Mouse (Mus musculus): ENCODE measurements at regions not wholly inside any gene's neighbourhood (a gene's known extent, or its start where the extent isn't known, plus 50 kb on each side); places are given as distances from the start of the nearest gene placed in this dataset.
A peak's percentile ranks its signal among the peaks of the same experiment; 100 is the strongest.

- intact Hi-C loops (cut with DNase I): loop anchor here (5.0 kb wide), 2 partner anchors 150 to 1140 kb away; no protein-coding TSS in a partner anchor
- Histone ChIP-seq H3K79me2 (replicated peaks; ENCODE audit: control insufficient read depth, insufficient read depth, low read length) (no peaks in the 10 kb centered on the region), H3K4me3 (0 out of 2 replicates have a peak overlapping the region, but pooled peaks have one; percentile 13), H3K36me3 (ENCODE audit: control insufficient read depth, insufficient read depth, low read length) (no peaks in the 10 kb centered on the region), H3K4me1 (ENCODE audit: control insufficient read depth, insufficient read depth, low read length) (no peaks in the 10 kb centered on the region), H3K9ac (ENCODE audit: low read depth, low read length) (no peak overlapping the region), H3K27ac (no peak overlapping the region), H3K27me3 (ENCODE audit: control insufficient read depth, insufficient read depth, low read length) (no peaks in the 10 kb centered on the region)
- DNase-seq: peak; percentile 15 to 34
- WGBS: 2% methylated on average over 12 of the region's 12 CpGs
- TF ChIP-seq CTCF (IDR thresholded peaks at IDR 0.05) (peak; percentile 79), EP300 (IDR thresholded peaks at IDR 0.05; ENCODE audit: insufficient read depth, low read depth, low read length) (no peak)
Measured at GRCm38 (mm10) chr11:40927168-40927567, 172.1 kb upstream of the Ccng1 start.

DNA sequence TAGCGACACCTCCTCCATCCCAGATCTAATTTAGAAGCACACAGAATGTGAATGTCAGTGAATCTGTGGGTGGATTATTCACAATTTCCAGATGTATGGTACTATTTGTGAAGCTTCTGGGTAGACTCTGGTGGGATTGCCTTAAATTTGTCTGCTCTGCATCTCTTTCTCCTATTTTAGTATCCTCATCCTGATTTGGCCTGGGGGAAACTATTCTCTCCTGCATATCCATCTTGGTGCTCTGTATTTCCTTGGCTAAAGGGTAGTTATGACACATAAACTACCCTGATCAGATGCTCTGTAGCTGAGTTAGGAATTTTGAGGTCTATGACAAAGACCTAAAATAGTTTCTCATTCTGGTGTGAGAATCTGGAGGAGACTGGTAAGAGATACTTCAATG is 136.4 kb upstream of the Ccng1 start:
- no peaks in the 10 kb centered on the region for H3K27me3 ChIP-seq (ENCODE audit: control insufficient read depth, insufficient read depth, low read length)
- WGBS: 95% methylated on average over 1 of the region's 1 CpGs
- no peak overlapping the region for H3K4me3 ChIP-seq
- H3K79me2 ChIP-seq (replicated peaks; ENCODE audit: control insufficient read depth, insufficient read depth, low read length): no peaks in the 10 kb centered on the region
- H3K27ac ChIP-seq: no peak overlapping the region
- H3K36me3 ChIP-seq (ENCODE audit: control insufficient read depth, insufficient read depth, low read length): no peaks in the 10 kb centered on the region
- no peak for DNase-seq
- no peak for TF ChIP-seq POLR2A (IDR thresholded peaks at IDR 0.05; ENCODE audit: insufficient read depth, low read depth, low read length)
- no peak for TF ChIP-seq EP300 (IDR thresholded peaks at IDR 0.05; ENCODE audit: insufficient read depth, low read depth, low read length)
- no peak for TF ChIP-seq CTCF (IDR thresholded peaks at IDR 0.05)
- intact Hi-C loops (cut with DNase I): no loop called here
- H3K4me1 ChIP-seq (ENCODE audit: control insufficient read depth, insufficient read depth, low read length): no peaks in the 10 kb centered on the region
- H3K9ac ChIP-seq (ENCODE audit: low read depth, low read length): no peak overlapping the region

- Histone ChIP-seq H3K4me1 (ENCODE audit: control insufficient read depth, insufficient read depth, low read length) (no peaks in the 10 kb centered on the region), H3K9ac (ENCODE audit: low read depth, low read length) (no peak overlapping the region), H3K79me2 (replicated peaks; ENCODE audit: control insufficient read depth, insufficient read depth, low read length) (no peaks in the 10 kb centered on the region), H3K27ac (no peak overlapping the region), H3K27me3 (ENCODE audit: control insufficient read depth, insufficient read depth, low read length) (no peaks in the 10 kb centered on the region), H3K36me3 (ENCODE audit: control insufficient read depth, insufficient read depth, low read length) (no peaks in the 10 kb centered on the region), H3K4me3 (no peak overlapping the region)
- DNase-seq: no peak
- intact Hi-C loops (cut with DNase I): no loop called here
- WGBS: 72% methylated on average over 5 of the region's 5 CpGs
- no peak for TF ChIP-seq EP300 (IDR thresholded peaks at IDR 0.05; ENCODE audit: insufficient read depth, low read depth, low read length)
- no peak for TF ChIP-seq CTCF (IDR thresholded peaks at IDR 0.05)
- TF ChIP-seq POLR2A (IDR thresholded peaks at IDR 0.05; ENCODE audit: insufficient read depth, low read depth, low read length): no peak
Measured at GRCm38 (mm10) chr11:40884509-40884908, 129.4 kb upstream of the Ccng1 start.

DNA sequence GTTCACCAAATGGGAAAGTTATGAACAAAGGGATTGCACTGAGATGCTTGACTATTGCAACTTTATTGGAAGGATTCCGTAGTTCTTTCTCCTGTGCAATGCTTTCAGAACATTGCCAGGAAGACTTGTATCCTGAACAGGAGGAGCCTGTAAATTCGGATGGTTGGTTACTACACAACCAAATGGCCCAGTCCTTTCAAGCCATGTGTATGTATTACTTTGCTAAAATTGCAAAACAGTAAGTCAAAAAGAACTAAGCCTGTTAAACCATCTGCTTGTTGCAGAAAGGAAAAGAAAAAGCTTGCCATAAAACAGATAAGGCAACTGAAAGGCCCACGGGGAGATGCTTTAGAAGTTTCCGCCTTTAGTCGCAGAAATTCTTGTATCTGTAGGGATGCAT is 124.5 kb upstream of the Ccng1 start:
- no peaks in the 10 kb centered on the region for H3K27me3 ChIP-seq (ENCODE audit: control insufficient read depth, insufficient read depth, low read length)
- DNase-seq: no peak
- H3K4me1 ChIP-seq (ENCODE audit: control insufficient read depth, insufficient read depth, low read length): no peaks in the 10 kb centered on the region
- no peaks in the 10 kb centered on the region for H3K79me2 ChIP-seq (replicated peaks; ENCODE audit: control insufficient read depth, insufficient read depth, low read length)
- no peaks in the 10 kb centered on the region for H3K36me3 ChIP-seq (ENCODE audit: control insufficient read depth, insufficient read depth, low read length)
- intact Hi-C loops (cut with DNase I): no loop called here
- TF ChIP-seq EP300 (IDR thresholded peaks at IDR 0.05; ENCODE audit: insufficient read depth, low read depth, low read length) (no peak), CTCF (IDR thresholded peaks at IDR 0.05) (no peak), POLR2A (IDR thresholded peaks at IDR 0.05; ENCODE audit: insufficient read depth, low read depth, low read length) (no peak)
- H3K27ac ChIP-seq: no peak overlapping the region
- no peak overlapping the region for H3K9ac ChIP-seq (ENCODE audit: low read depth, low read length)
- H3K4me3 ChIP-seq: no peak overlapping the region
- 74% methylated on average over 5 of the region's 5 CpGs for WGBS

GRCm38 (mm10) chr11:40873002-40873401 is 117.9 kb upstream of the Ccng1 start:
- DNase-seq: no peak
- 78% methylated on average over 2 of the region's 2 CpGs for WGBS
- no peaks in the 10 kb centered on the region for H3K79me2 ChIP-seq (replicated peaks; ENCODE audit: control insufficient read depth, insufficient read depth, low read length)
- no peak overlapping the region for H3K4me3 ChIP-seq
- H3K9ac ChIP-seq (ENCODE audit: low read depth, low read length): no peak overlapping the region
- no peaks in the 10 kb centered on the region for H3K4me1 ChIP-seq (ENCODE audit: control insufficient read depth, insufficient read depth, low read length)
- H3K27ac ChIP-seq: no peak overlapping the region
- no peak for TF ChIP-seq CTCF (IDR thresholded peaks at IDR 0.05)
- no peak for TF ChIP-seq POLR2A (IDR thresholded peaks at IDR 0.05; ENCODE audit: insufficient read depth, low read depth, low read length)
- no peak for TF ChIP-seq EP300 (IDR thresholded peaks at IDR 0.05; ENCODE audit: insufficient read depth, low read depth, low read length)
- H3K36me3 ChIP-seq (ENCODE audit: control insufficient read depth, insufficient read depth, low read length): no peaks in the 10 kb centered on the region
- no peaks in the 10 kb centered on the region for H3K27me3 ChIP-seq (ENCODE audit: control insufficient read depth, insufficient read depth, low read length)
- intact Hi-C loops (cut with DNase I): no loop called here

- H3K79me2 ChIP-seq (replicated peaks; ENCODE audit: control insufficient read depth, insufficient read depth, low read length): no peaks in the 10 kb centered on the region
- DNase-seq: peak; percentile 22 to 25
- no peak overlapping the region for H3K9ac ChIP-seq (ENCODE audit: low read depth, low read length)
- 16% methylated on average over 2 of the region's 2 CpGs for WGBS
- H3K4me3 ChIP-seq: no peak overlapping the region
- H3K27ac ChIP-seq: no peak overlapping the region
- H3K4me1 ChIP-seq (ENCODE audit: control insufficient read depth, insufficient read depth, low read length): no peaks in the 10 kb centered on the region; the same call in 1 of the 2 replicates
- TF ChIP-seq POLR2A (IDR thresholded peaks at IDR 0.05; ENCODE audit: insufficient read depth, low read depth, low read length) (no peak), CTCF (IDR thresholded peaks at IDR 0.05) (peak; percentile 74), EP300 (IDR thresholded peaks at IDR 0.05; ENCODE audit: insufficient read depth, low read depth, low read length) (no peak)
- intact Hi-C loops (cut with DNase I): loop anchor here (10.0 kb wide), 1 partner anchor 91 kb away; no protein-coding TSS in a partner anchor
- no peaks in the 10 kb centered on the region for H3K27me3 ChIP-seq (ENCODE audit: control insufficient read depth, insufficient read depth, low read length)
- H3K36me3 ChIP-seq (ENCODE audit: control insufficient read depth, insufficient read depth, low read length): no peaks in the 10 kb centered on the region
Measured at GRCm38 (mm10) chr11:40865694-40866093, 110.6 kb upstream of the Ccng1 start.

Data from heart, adult 2 months (tissue).